In genomic region chr11:111096612-111097011, GRCm38 (mm10) we compare ENCODE assay signal across 17 mouse cellular contexts. TPM values are rescaled to one million over a fixed set of nuclear protein-coding genes. Genes with fewer than 3 reads are reported as not detected.
DNase-seq lines count a peak whose midpoint lies in the region; ATAC-seq lines count a peak whose summit lies in the region.
"Had no signal": no experiment of that assay in that cellular context is flagged by ENCODE, and none has a peak within 500 bp of the region (broad histone marks: within the 10 kb centered on the region; RNA-seq: fewer than 3 reads in every experiment).

No protein-coding gene starts in this region.

- peak; percentile 0 for DNase-seq in cerebellum, adult 9-10 months
- DNase-seq in cerebellum, adult 11 months: no peak
- DNase-seq in layer of hippocampus, adult 11-12 months (ENCODE audit: low spot score): peak; percentile 57
- no peak for DNase-seq in layer of hippocampus, adult 8-10 months (ENCODE audit: low spot score in 2 of 2)
- peak; percentile 51 for DNase-seq in gonadal fat pad, adult 2 months (ENCODE audit: low read depth)
- DNase-seq in urinary bladder, postnatal 4 days (ENCODE audit: low spot score in 2 of 2): no peak
- DNase-seq in cerebellum, postnatal 4 days (ENCODE audit: low spot score in 2 of 2): no peak
- DNase-seq: cerebellum, adult 9-11 months; gastrocnemius, postnatal 25 days; heart, postnatal 4 days; left cerebral cortex, postnatal 4 days; right cerebral cortex, postnatal 14 days; thymus, adult 18-20 months had no signal

- peak; percentile 93 for ATAC-seq in megakaryocyte progenitor cell, adult 5-6 weeks (replicated peaks; ENCODE audit: poor library complexity)
- ATAC-seq: forebrain, embryonic 16.5 days; intestine, embryonic 16.5 days; midbrain, embryonic 15.5 days had no signal

RNA-seq across cellular contexts. Expression of gene Kcnj2, which starts 30.6 kb away (rescaled TPM):
- total RNA-seq in layer of hippocampus, adult 8-10 months (2022): 10 to 100 TPM in 2 of 4 experiments, 1 to 10 TPM in 2; 8.8 to 22.7 (median 15.4) TPM
- polyA plus RNA-seq in gonadal fat pad, adult 2 months (2012; rRNA removed): 2.0 and 2.2 TPM in 2 replicates
- 5.4 and 6.6 TPM in 2 replicates for total RNA-seq in megakaryocyte progenitor cell, adult 5-6 weeks (2015)
- total RNA-seq in megakaryocyte progenitor cell, adult 5-6 weeks (2017): 13.2 and 13.3 TPM in 2 replicates

Comparison
In these comparisons a context has a peak if more than half of its experiments do, and no peak if none do; other contexts are left out.
1. DNase-seq: peak in cerebellum, adult 9-10 months (single experiment), layer of hippocampus, adult 11-12 months (single experiment) and gonadal fat pad, adult 2 months (single experiment); none in cerebellum, adult 11 months (single experiment), layer of hippocampus, adult 8-10 months (0 of 2), urinary bladder, postnatal 4 days (0 of 2) and cerebellum, postnatal 4 days (0 of 2).